Mouse (Mus musculus): ENCODE data around the gene Klhl22. TPM values are rescaled to one million over a fixed set of nuclear protein-coding genes. Genes with fewer than 3 reads are reported as not detected.

Klhl22 gene
- polyA plus RNA-seq, 1 experiment from 2014 or later = 47.5 TPM

GRCm38 (mm10) chr16:17830385-17831178 lies 71.2 kb downstream of the Klhl22 start:
- no peaks in the 10 kb centered on the region for H3K9me3 ChIP-seq (ENCODE audit: control insufficient read depth, low read length)
- H3K27ac ChIP-seq (ENCODE audit: low read depth, low read length) = no peak overlapping the region
- no peak overlapping the region for H3K9ac ChIP-seq (ENCODE audit: low read depth, low read length)
- DNase-seq (ENCODE audit: low spot score) = no peak
- no peak overlapping the region for H3K4me3 ChIP-seq (ENCODE audit: low read depth, low read length)
- H3K36me3 ChIP-seq (ENCODE audit: control insufficient read depth, insufficient read depth, low read length) = no peaks in the 10 kb centered on the region
- WGBS = 72% methylated on average over 10 of the region's 10 CpGs
- H3K4me2 ChIP-seq = no peak overlapping the region
- no peak for ATAC-seq (replicated peaks; ENCODE audit: low FRiP score)
- H3K4me1 ChIP-seq (replicated peaks; ENCODE audit: control insufficient read depth, insufficient read depth, low read length) = peaks cover 2% of the 10 kb centered on the region; the same call in 1 of the 2 replicates
- H3K27me3 ChIP-seq (replicated peaks; ENCODE audit: control insufficient read depth, insufficient read depth, low read length) = peaks cover 79% of the 10 kb centered on the region

DNA sequence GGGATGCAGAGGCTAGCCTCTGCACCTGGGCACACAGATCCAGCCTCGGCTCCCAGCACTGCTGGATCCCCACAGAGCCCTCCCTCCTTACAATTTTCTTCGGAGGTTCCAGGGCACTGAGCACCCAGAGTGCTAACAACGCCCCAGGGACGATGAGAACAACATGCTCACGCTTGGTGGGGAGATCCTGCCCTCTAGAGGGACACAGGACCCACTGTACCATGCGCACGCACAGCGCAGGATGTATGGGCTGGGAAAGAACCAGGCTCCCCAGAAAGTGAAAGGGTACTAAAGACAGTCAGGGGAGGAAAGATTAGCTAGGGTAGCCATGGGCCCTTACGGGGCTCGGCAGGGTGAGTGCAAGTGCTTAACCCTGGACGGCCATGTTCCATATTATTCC lies 72.4 kb downstream of the Klhl22 start:
- DNase-seq (ENCODE audit: low spot score) (no peak), ATAC-seq (replicated peaks; ENCODE audit: low FRiP score) (no peak)
- H3K4me1 ChIP-seq (replicated peaks; ENCODE audit: control insufficient read depth, insufficient read depth, low read length) = peaks cover 2% of the 10 kb centered on the region; the same call in 1 of the 2 replicates
- H3K36me3 ChIP-seq (ENCODE audit: control insufficient read depth, insufficient read depth, low read length) = no peaks in the 10 kb centered on the region
- H3K9me3 ChIP-seq (ENCODE audit: control insufficient read depth, low read length) = no peaks in the 10 kb centered on the region
- no peak overlapping the region for H3K4me3 ChIP-seq (ENCODE audit: low read depth, low read length)
- H3K27me3 ChIP-seq (replicated peaks; ENCODE audit: control insufficient read depth, insufficient read depth, low read length) = peaks cover 91% of the 10 kb centered on the region
- H3K9ac ChIP-seq (ENCODE audit: low read depth, low read length) = no peak overlapping the region
- no peak overlapping the region for H3K4me2 ChIP-seq
- 21% methylated on average over 11 of the region's 11 CpGs for WGBS
- H3K27ac ChIP-seq (ENCODE audit: low read depth, low read length) = no peak overlapping the region

- Histone ChIP-seq H3K9me3 (ENCODE audit: control insufficient read depth, low read length) (no peaks in the 10 kb centered on the region), H3K9ac (ENCODE audit: low read depth, low read length) (0 out of 2 replicates have a peak within 1 kb of the TSS, but pooled peaks have one; percentile 25), H3K4me2 (peak within 1 kb of the TSS; percentile 85), H3K27ac (ENCODE audit: low read depth, low read length) (no peak within 1 kb of the TSS), H3K4me1 (replicated peaks; ENCODE audit: control insufficient read depth, insufficient read depth, low read length) (peaks cover 2% of the 10 kb centered on the region; the same call in 1 of the 2 replicates), H3K36me3 (ENCODE audit: control insufficient read depth, insufficient read depth, low read length) (no peaks in the 10 kb centered on the region), H3K4me3 (ENCODE audit: low read depth, low read length) (peak within 1 kb of the TSS; percentile 59), H3K27me3 (replicated peaks; ENCODE audit: control insufficient read depth, insufficient read depth, low read length) (peaks cover 94% of the 10 kb centered on the region)
- DNase-seq (ENCODE audit: low spot score) (no peak), ATAC-seq (replicated peaks; ENCODE audit: low FRiP score) (no peak)
- 30% methylated on average over 7 of the region's 7 CpGs for WGBS
These were observed 73.4 kb downstream of the Klhl22 start, which contains the start of gene B830017H08Rik for GRCm38 (mm10) chr16:17832821-17833220. Gene B830017H08Rik (plus strand): TSS chr16:17833121.

- no peak for ATAC-seq (replicated peaks; ENCODE audit: low FRiP score)
- Histone ChIP-seq H3K9me3 (ENCODE audit: control insufficient read depth, low read length) (no peaks in the 10 kb centered on the region), H3K27ac (ENCODE audit: low read depth, low read length) (no peak overlapping the region), H3K36me3 (ENCODE audit: control insufficient read depth, insufficient read depth, low read length) (no peaks in the 10 kb centered on the region), H3K4me3 (ENCODE audit: low read depth, low read length) (peak overlapping the region; percentile 59), H3K4me2 (peak overlapping the region; percentile 85), H3K9ac (ENCODE audit: low read depth, low read length) (0 out of 2 replicates have a peak overlapping the region, but pooled peaks have one; percentile 25), H3K4me1 (replicated peaks; ENCODE audit: control insufficient read depth, insufficient read depth, low read length) (peaks cover 2% of the 10 kb centered on the region; the same call in 1 of the 2 replicates), H3K27me3 (replicated peaks; ENCODE audit: control insufficient read depth, insufficient read depth, low read length) (peaks cover 93% of the 10 kb centered on the region)
- DNase-seq (ENCODE audit: low spot score) = no peak
- 3% methylated on average over 37 of the region's 37 CpGs for WGBS
These were observed 73.9 kb downstream of the Klhl22 start for GRCm38 (mm10) chr16:17833321-17833680.

GRCm38 (mm10) chr16:17833681-17834399 lies 74.4 kb downstream of the Klhl22 start:
- no peak for ATAC-seq (replicated peaks; ENCODE audit: low FRiP score)
- 0 out of 2 replicates have a peak overlapping the region, but pooled peaks have one; percentile 25 for H3K9ac ChIP-seq (ENCODE audit: low read depth, low read length)

DNA sequence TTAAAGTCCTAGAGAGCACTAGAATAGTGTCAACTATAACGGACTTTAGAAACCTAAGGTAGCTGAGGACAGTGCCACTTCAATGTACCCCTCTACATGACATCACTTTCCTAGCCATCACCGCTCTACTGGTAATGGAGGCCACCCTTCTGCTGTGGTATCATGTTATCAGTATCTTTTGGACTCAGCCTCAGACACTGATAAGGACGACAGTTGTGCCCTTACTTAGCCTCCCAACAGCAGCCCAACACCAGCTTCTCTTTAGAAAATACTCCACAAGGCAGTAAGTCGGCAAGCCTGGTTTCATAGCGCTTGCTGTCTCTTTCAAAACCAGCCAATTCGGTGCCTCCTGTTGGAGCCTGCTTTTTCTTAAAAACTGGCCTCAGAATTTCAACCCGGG lies 75.1 kb downstream of the Klhl22 start:
- DNase-seq (ENCODE audit: low spot score) (no peak), ATAC-seq (replicated peaks; ENCODE audit: low FRiP score) (no peak)
- Histone ChIP-seq H3K27me3 (replicated peaks; ENCODE audit: control insufficient read depth, insufficient read depth, low read length) (peaks cover 81% of the 10 kb centered on the region), H3K36me3 (ENCODE audit: control insufficient read depth, insufficient read depth, low read length) (no peaks in the 10 kb centered on the region), H3K4me1 (replicated peaks; ENCODE audit: control insufficient read depth, insufficient read depth, low read length) (peaks cover 2% of the 10 kb centered on the region; the same call in 1 of the 2 replicates), H3K9ac (ENCODE audit: low read depth, low read length) (no peak overlapping the region), H3K4me2 (no peak overlapping the region; the same call in 1 of the 2 replicates), H3K9me3 (ENCODE audit: control insufficient read depth, low read length) (no peaks in the 10 kb centered on the region), H3K27ac (ENCODE audit: low read depth, low read length) (no peak overlapping the region), H3K4me3 (ENCODE audit: low read depth, low read length) (peak overlapping the region; percentile 59; the same call in 1 of the 2 replicates)
- 50% methylated on average over 7 of the region's 7 CpGs for WGBS

More at GRCm38 (mm10) chr16:17833681-17834399, 74.4 kb downstream of the Klhl22 start:
- under 1% methylated on average over 102 of the region's 103 CpGs for WGBS
- Histone ChIP-seq H3K27ac (ENCODE audit: low read depth, low read length) (no peak overlapping the region), H3K36me3 (ENCODE audit: control insufficient read depth, insufficient read depth, low read length) (no peaks in the 10 kb centered on the region), H3K27me3 (replicated peaks; ENCODE audit: control insufficient read depth, insufficient read depth, low read length) (peaks cover 87% of the 10 kb centered on the region), H3K4me3 (ENCODE audit: low read depth, low read length) (peak overlapping the region; percentile 59), H3K9me3 (ENCODE audit: control insufficient read depth, low read length) (no peaks in the 10 kb centered on the region), H3K4me2 (peak overlapping the region; percentile 85), H3K4me1 (replicated peaks; ENCODE audit: control insufficient read depth, insufficient read depth, low read length) (peaks cover 2% of the 10 kb centered on the region; the same call in 1 of the 2 replicates)
- DNase-seq (ENCODE audit: low spot score) = no peak

GRCm38 (mm10) chr16:17835481-17835880 lies 76.1 kb downstream of the Klhl22 start:
- ATAC-seq (replicated peaks; ENCODE audit: low FRiP score) (no peak), DNase-seq (ENCODE audit: low spot score) (no peak)
- WGBS = 51% methylated on average over 13 of the region's 13 CpGs
- Histone ChIP-seq H3K36me3 (ENCODE audit: control insufficient read depth, insufficient read depth, low read length) (no peaks in the 10 kb centered on the region), H3K27ac (ENCODE audit: low read depth, low read length) (no peak overlapping the region), H3K4me2 (no peak overlapping the region), H3K4me3 (ENCODE audit: low read depth, low read length) (no peak overlapping the region), H3K9me3 (ENCODE audit: control insufficient read depth, low read length) (no peaks in the 10 kb centered on the region), H3K27me3 (replicated peaks; ENCODE audit: control insufficient read depth, insufficient read depth, low read length) (peaks cover 72% of the 10 kb centered on the region), H3K9ac (ENCODE audit: low read depth, low read length) (no peak overlapping the region), H3K4me1 (replicated peaks; ENCODE audit: control insufficient read depth, insufficient read depth, low read length) (peaks cover 2% of the 10 kb centered on the region; the same call in 1 of the 2 replicates)

GRCm38 (mm10) chr16:17838051-17838450 lies 78.6 kb downstream of the Klhl22 start, which contains the start of gene Car15:
Gene Car15 (minus strand): TSS chr16:17838364.
- 78% methylated on average over 6 of the region's 6 CpGs for WGBS
- no peak within 1 kb of the TSS for H3K4me2 ChIP-seq
- H3K9me3 ChIP-seq (ENCODE audit: control insufficient read depth, low read length) = no peaks in the 10 kb centered on the region
- H3K27me3 ChIP-seq (replicated peaks; ENCODE audit: control insufficient read depth, insufficient read depth, low read length) = peaks cover 46% of the 10 kb centered on the region
- H3K4me1 ChIP-seq (replicated peaks; ENCODE audit: control insufficient read depth, insufficient read depth, low read length) = peaks cover 2% of the 10 kb centered on the region; the same call in 1 of the 2 replicates
- H3K36me3 ChIP-seq (ENCODE audit: control insufficient read depth, insufficient read depth, low read length) = peaks cover 13% of the 10 kb centered on the region
- no peak within 1 kb of the TSS for H3K4me3 ChIP-seq (ENCODE audit: low read depth, low read length)
- no peak within 1 kb of the TSS for H3K9ac ChIP-seq (ENCODE audit: low read depth, low read length)
- no peak for ATAC-seq (replicated peaks; ENCODE audit: low FRiP score)
- no peak within 1 kb of the TSS for H3K27ac ChIP-seq (ENCODE audit: low read depth, low read length)
- no peak for DNase-seq (ENCODE audit: low spot score)

Measured in liver, embryonic 11.5 days (tissue).